Mouse (Mus musculus) liver, embryonic 14.5 days (tissue): ENCODE results near the gene Utp15.

ENCODE experiments used
- CTCF ChIP-seq: IDR thresholded peaks from 2 replicates; pipeline ENCODE4 v1.5.1; 2016; ENCODE audit warnings: antibody characterized with exemption, low read depth, control low read depth
- EP300 ChIP-seq: IDR thresholded peaks from 2 replicates; pipeline ENCODE4 v1.6.1; 2016; ENCODE audit warnings: antibody characterized with exemption, low read depth

DNA sequence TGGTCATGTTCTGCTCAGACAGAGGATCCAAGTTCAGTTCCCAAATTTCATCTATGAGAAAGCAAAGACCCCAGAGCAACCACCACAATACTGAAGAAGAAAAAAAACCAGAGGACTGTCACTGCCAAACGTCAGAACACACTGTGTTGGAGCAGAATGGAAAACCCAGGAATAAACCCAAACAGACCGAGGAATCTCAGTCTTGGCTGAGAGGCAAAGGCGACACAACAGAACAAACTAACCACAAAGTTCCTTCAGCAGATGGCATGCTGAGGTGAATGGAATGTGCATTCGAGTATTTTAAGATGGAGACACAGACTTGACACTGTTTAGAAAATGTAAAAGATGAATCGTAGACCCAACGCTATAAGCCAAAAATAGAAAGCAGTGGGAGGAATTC lies 27.4 kb downstream of the Utp15 start:
- TF ChIP-seq CTCF, result no peak
- no peak for TF ChIP-seq EP300
